Mouse (Mus musculus): ENCODE data around the gene Id3. TPM values are rescaled to one million over a fixed set of nuclear protein-coding genes. Genes with fewer than 3 reads are reported as not detected.
"Not testable (repeated sequence)": the region's sequence is repeated elsewhere in the genome, so short reads cannot be mapped to it uniquely, and the experiment has no call there.

The Id3 gene
- polyA plus RNA-seq, 1 experiment: 357 TPM

- 5% methylated on average over 12 of the region's 12 CpGs for WGBS
- H3K27me3 ChIP-seq (ENCODE audit: control insufficient read depth, insufficient read depth, low read length): no peaks in the 10 kb centered on the region
- no peaks in the 10 kb centered on the region for H3K36me3 ChIP-seq (ENCODE audit: control insufficient read depth, insufficient read depth, low read length)
These were observed 42.8 kb upstream of the Id3 start for GRCm38 (mm10) chr4:136100396-136101070.

GRCm38 (mm10) chr4:136101753-136102152 is 41.5 kb upstream of the Id3 start:
- DNase-seq; H3K27me3 ChIP-seq (ENCODE audit: control insufficient read depth, insufficient read depth, low read length); H3K36me3 ChIP-seq (ENCODE audit: control insufficient read depth, insufficient read depth, low read length); H3K27ac ChIP-seq (ENCODE audit: control insufficient read depth, insufficient read depth, low read length); H3K4me3 ChIP-seq (ENCODE audit: control insufficient read depth, insufficient read depth, low read length): not testable (repeated sequence)
- WGBS: 87% methylated on average over 4 of the region's 4 CpGs
- peaks cover 65% of the 10 kb centered on the region for H3K4me1 ChIP-seq (replicated peaks; ENCODE audit: control insufficient read depth, insufficient read depth, low read length)

More at GRCm38 (mm10) chr4:136100396-136101070, 42.8 kb upstream of the Id3 start:
- DNase-seq: peak; percentile 51
- Histone ChIP-seq H3K27ac (ENCODE audit: control insufficient read depth, insufficient read depth, low read length) (peak overlapping the region; percentile 78), H3K4me3 (ENCODE audit: control insufficient read depth, insufficient read depth, low read length) (no peak overlapping the region), H3K4me1 (replicated peaks; ENCODE audit: control insufficient read depth, insufficient read depth, low read length) (peaks cover 71% of the 10 kb centered on the region)
- TF ChIP-seq POLR2A (IDR thresholded peaks at IDR 0.05; ENCODE audit: control insufficient read depth, extremely low read depth, insufficient read depth, low read length, poor library complexity) (no peak), CTCF (IDR thresholded peaks at IDR 0.05; ENCODE audit: borderline replicate concordance, control insufficient read depth, extremely low read depth, insufficient read depth, low read length, poor library complexity) (no peak)

DNA sequence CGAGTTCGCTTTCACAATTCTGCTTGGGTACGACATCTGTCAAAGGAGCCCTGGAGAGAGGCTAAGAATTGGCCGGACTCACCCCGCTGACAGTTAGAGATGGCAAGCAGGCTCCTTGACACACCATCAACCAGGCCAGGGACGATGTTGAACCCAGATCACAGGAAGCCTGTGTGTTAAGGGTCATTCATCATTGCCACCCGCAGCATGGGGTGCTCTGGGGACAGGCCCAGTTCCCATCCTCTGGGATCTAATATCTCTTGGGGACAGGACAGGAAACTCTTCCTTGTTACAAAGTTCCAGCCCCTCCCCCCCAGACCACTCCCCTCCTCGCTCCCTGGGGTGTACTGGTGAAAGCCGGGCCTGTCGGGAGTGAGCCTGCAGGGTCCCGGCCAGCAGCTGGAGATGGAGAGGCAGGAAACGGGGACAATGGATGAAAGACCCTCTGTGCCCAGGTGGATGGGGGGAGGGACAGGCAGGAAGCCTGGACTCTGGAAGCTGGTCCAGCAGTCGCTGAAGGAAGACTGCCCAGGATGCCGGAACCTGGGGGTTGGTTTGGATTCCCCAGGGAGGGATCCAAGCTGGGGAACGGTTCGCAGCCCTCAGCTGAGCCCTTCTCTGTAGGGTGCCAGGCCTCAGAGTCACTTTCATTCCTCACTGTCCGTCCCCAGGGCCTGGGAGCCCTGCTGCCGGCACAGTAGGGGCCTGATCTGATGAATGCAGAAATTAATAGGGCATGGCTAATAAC is 38.5 kb upstream of the Id3 start:
- Histone ChIP-seq H3K36me3 (ENCODE audit: control insufficient read depth, insufficient read depth, low read length) (no peaks in the 10 kb centered on the region), H3K27me3 (ENCODE audit: control insufficient read depth, insufficient read depth, low read length) (no peaks in the 10 kb centered on the region), H3K4me1 (replicated peaks; ENCODE audit: control insufficient read depth, insufficient read depth, low read length) (peaks cover 68% of the 10 kb centered on the region), H3K27ac (ENCODE audit: control insufficient read depth, insufficient read depth, low read length) (no peak overlapping the region; the same call in 1 of the 2 replicates), H3K4me3 (ENCODE audit: control insufficient read depth, insufficient read depth, low read length) (no peak overlapping the region)
- no peak for DNase-seq
- 91% methylated on average over 18 of the region's 18 CpGs for WGBS
- TF ChIP-seq POLR2A (IDR thresholded peaks at IDR 0.05; ENCODE audit: control insufficient read depth, extremely low read depth, insufficient read depth, low read length, poor library complexity) (no peak), CTCF (IDR thresholded peaks at IDR 0.05; ENCODE audit: borderline replicate concordance, control insufficient read depth, extremely low read depth, insufficient read depth, low read length, poor library complexity) (no peak)

- no peak for TF ChIP-seq POLR2A (IDR thresholded peaks at IDR 0.05; ENCODE audit: control insufficient read depth, extremely low read depth, insufficient read depth, low read length, poor library complexity)
- TF ChIP-seq CTCF (IDR thresholded peaks at IDR 0.05; ENCODE audit: borderline replicate concordance, control insufficient read depth, extremely low read depth, insufficient read depth, low read length, poor library complexity): no peak
- peaks cover 69% of the 10 kb centered on the region for H3K4me1 ChIP-seq (replicated peaks; ENCODE audit: control insufficient read depth, insufficient read depth, low read length)
- H3K27me3 ChIP-seq (ENCODE audit: control insufficient read depth, insufficient read depth, low read length): no peaks in the 10 kb centered on the region
- no peaks in the 10 kb centered on the region for H3K36me3 ChIP-seq (ENCODE audit: control insufficient read depth, insufficient read depth, low read length)
- no peak overlapping the region for H3K4me3 ChIP-seq (ENCODE audit: control insufficient read depth, insufficient read depth, low read length)
- peak overlapping the region; percentile 82; the same call in 1 of the 2 replicates for H3K27ac ChIP-seq (ENCODE audit: control insufficient read depth, insufficient read depth, low read length)
- no peak for DNase-seq
- 64% methylated on average over 7 of the region's 7 CpGs for WGBS
These were observed 36.4 kb upstream of the Id3 start for GRCm38 (mm10) chr4:136106880-136107301.

DNA sequence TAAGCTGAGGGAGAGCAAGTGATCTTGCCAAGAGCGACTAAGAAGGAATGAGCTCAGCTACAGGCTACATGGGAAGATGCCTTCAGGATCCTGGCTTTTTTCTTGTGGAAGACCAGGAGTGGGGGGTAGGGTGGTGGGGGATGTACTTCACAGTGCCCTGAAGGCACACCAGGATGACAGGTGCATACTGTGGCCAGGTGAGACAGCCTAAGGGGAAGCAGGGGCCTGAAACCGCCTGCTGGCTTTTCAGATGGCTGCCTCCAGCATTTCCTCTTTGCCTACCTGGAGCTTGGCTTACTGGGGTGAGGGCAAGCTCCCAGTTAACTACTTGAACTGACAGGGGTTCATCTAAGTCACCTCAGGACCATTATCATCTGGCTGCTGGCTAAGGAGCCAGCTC is 34.1 kb upstream of the Id3 start:
- WGBS: 88% methylated on average over 2 of the region's 2 CpGs
- no peak for DNase-seq
- no peak overlapping the region for H3K4me3 ChIP-seq (ENCODE audit: control insufficient read depth, insufficient read depth, low read length)
- H3K27ac ChIP-seq (ENCODE audit: control insufficient read depth, insufficient read depth, low read length): no peak overlapping the region
- H3K4me1 ChIP-seq (replicated peaks; ENCODE audit: control insufficient read depth, insufficient read depth, low read length): peaks cover 75% of the 10 kb centered on the region
- no peaks in the 10 kb centered on the region for H3K27me3 ChIP-seq (ENCODE audit: control insufficient read depth, insufficient read depth, low read length)
- no peaks in the 10 kb centered on the region for H3K36me3 ChIP-seq (ENCODE audit: control insufficient read depth, insufficient read depth, low read length)
- TF ChIP-seq CTCF (IDR thresholded peaks at IDR 0.05; ENCODE audit: borderline replicate concordance, control insufficient read depth, extremely low read depth, insufficient read depth, low read length, poor library complexity) (no peak), POLR2A (IDR thresholded peaks at IDR 0.05; ENCODE audit: control insufficient read depth, extremely low read depth, insufficient read depth, low read length, poor library complexity) (no peak)

DNA sequence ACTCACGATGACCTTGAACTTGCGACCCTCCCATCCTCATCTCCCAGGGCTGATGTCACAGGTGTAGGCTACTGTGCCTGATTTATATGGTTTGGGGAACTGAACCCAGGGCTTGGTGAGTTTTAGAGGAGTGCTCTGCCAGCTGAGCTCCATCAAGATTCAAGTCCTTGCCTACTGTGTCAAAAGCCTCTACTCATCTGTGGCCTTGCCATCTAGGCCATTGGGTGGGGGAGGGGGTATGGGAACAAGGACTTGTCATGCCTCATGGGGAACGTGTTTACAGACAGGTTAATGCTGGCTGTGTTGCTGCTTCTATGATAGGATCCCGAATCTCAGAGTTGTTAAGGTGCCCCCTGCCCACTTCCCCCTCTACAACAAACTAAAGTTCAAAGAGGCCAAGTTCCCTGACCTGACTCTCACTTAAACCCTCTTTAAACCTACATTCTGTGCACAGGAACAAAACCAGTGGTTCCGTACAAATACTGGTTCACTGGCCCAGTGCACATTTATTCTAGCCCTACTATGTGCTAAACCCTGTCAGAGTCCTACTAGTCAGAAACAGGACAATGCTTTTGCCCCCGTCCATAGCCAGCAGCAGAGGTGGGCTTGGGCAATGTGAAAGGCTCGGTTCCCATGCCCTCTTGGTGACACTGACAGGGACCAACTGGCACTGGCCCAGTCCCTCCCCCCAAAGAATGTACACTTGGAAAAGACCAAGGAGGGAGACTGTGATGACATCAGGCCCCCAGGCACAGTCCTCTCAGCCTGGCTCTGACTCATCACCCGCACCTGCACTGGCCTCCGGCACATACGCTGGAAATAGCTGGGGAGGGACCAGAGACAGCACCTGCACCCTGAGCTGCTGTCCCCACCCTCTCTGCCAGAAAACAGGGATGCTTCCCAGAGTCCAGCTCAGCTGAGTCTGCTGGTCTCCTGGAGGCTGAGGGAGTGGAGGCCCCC is 33.1 kb upstream of the Id3 start:
- no peak for TF ChIP-seq POLR2A (IDR thresholded peaks at IDR 0.05; ENCODE audit: control insufficient read depth, extremely low read depth, insufficient read depth, low read length, poor library complexity)
- TF ChIP-seq CTCF (IDR thresholded peaks at IDR 0.05; ENCODE audit: borderline replicate concordance, control insufficient read depth, extremely low read depth, insufficient read depth, low read length, poor library complexity): no peak
- no peaks in the 10 kb centered on the region for H3K36me3 ChIP-seq (ENCODE audit: control insufficient read depth, insufficient read depth, low read length)
- H3K4me3 ChIP-seq (ENCODE audit: control insufficient read depth, insufficient read depth, low read length): no peak overlapping the region
- peaks cover 68% of the 10 kb centered on the region for H3K4me1 ChIP-seq (replicated peaks; ENCODE audit: control insufficient read depth, insufficient read depth, low read length)
- H3K27ac ChIP-seq (ENCODE audit: control insufficient read depth, insufficient read depth, low read length): peak overlapping the region; percentile 30; the same call in 1 of the 2 replicates
- DNase-seq: peak; percentile 54
- 56% methylated on average over 10 of the region's 10 CpGs for WGBS
- H3K27me3 ChIP-seq (ENCODE audit: control insufficient read depth, insufficient read depth, low read length): no peaks in the 10 kb centered on the region
